Mouse (Mus musculus): ENCODE data around the gene Knstrn. TPM values are rescaled to one million over a fixed set of nuclear protein-coding genes. Genes with fewer than 3 reads are reported as not detected.

Gene Knstrn
- polyA plus RNA-seq, 1 experiment from 2014 or later = 195 TPM

DNA sequence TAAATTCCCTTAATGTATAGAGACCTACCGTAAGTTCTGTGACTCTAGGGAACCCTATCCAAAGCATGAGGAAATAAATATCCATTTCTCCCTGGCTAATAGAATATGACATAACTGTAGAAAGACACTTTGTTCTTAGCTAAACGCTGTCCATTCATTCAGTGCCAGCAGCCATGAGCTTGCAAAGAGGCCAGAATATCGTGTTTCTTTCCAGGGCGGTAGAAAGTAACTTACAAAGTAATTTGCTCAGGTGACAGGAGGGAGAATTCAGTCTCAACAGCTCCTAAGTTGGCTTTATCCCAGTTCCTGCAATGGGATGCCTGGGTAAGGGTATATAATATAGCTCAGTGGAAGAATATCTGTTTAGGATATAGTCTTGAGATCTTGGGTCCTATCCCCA is 10.6 kb downstream of the Knstrn start:
- Histone ChIP-seq H3K27ac (replicated peaks; ENCODE audit: low read depth, low read length) (no peak overlapping the region), H3K9ac (replicated peaks; ENCODE audit: low read length) (no peak overlapping the region), H3K4me2 (ENCODE audit: low read depth, low read length) (no peak overlapping the region), H3K9me3 (replicated peaks; ENCODE audit: control insufficient read depth, low read length) (no peaks in the 10 kb centered on the region), H3K4me1 (ENCODE audit: control insufficient read depth, insufficient read depth, low read length) (no peaks in the 10 kb centered on the region), H3K27me3 (ENCODE audit: control insufficient read depth, insufficient read depth, low read length) (no peaks in the 10 kb centered on the region), H3K36me3 (replicated peaks; ENCODE audit: control insufficient read depth, insufficient read depth, low read depth, low read length) (peaks cover 3% of the 10 kb centered on the region), H3K4me3 (ENCODE audit: low read depth, low read length) (no peak overlapping the region)
- ATAC-seq (replicated peaks; ENCODE audit: insufficient number of reproducible peaks, low FRiP score, low TSS enrichment, low read depth) (no peak), DNase-seq (ENCODE audit: low spot score) (no peak)
- WGBS = 95% methylated on average over 4 of the region's 4 CpGs

DNA sequence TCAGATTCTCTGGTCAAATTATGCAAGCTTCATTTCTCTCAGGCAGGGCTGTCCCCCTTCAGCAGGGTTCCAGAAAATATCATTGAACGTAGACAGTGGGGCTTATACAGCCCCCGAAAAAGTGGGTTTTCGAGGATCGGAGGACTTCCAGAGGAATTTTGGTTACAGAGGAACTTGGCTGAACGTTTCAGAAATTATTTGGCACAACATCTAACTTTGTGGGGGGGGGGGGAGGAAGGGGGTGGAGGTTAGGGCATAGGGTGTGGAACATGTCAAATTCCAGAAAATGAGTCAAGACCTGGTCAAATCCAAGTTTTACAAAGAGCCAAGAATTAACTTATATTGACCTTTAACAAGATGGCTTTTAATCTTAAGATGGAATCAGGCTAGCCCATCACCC is 15.3 kb downstream of the Knstrn start:
- Histone ChIP-seq H3K9ac (replicated peaks; ENCODE audit: low read length) (no peak overlapping the region), H3K4me3 (ENCODE audit: low read depth, low read length) (no peak overlapping the region)
- 97% methylated on average over 5 of the region's 5 CpGs for WGBS

DNA sequence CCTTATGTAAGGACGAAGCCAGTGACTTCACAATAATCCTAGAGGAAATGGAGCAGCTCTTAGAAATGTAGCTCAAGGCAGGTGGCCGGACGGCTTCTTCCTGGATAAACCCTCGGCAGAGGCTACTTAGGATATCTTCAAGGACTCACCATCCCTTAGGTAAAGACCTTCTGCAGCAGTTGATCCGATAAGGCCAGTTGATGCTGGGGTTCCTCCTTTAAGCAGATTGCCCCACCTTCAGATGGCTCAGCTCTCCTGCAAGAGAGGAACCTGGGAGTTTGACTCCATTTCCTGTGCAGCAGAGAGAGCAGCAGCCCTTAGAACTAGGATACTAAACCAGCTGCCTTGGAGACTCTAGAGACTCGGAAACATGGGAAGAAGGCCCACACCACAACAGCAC is 20.3 kb downstream of the Knstrn start:
- H3K36me3 ChIP-seq (replicated peaks; ENCODE audit: control insufficient read depth, insufficient read depth, low read depth, low read length) = peaks cover 2% of the 10 kb centered on the region
- no peak overlapping the region for H3K27ac ChIP-seq (replicated peaks; ENCODE audit: low read depth, low read length)
- no peaks in the 10 kb centered on the region for H3K4me1 ChIP-seq (ENCODE audit: control insufficient read depth, insufficient read depth, low read length)
- H3K27me3 ChIP-seq (ENCODE audit: control insufficient read depth, insufficient read depth, low read length) = no peaks in the 10 kb centered on the region
- H3K4me2 ChIP-seq (ENCODE audit: low read depth, low read length) = no peak overlapping the region
- H3K4me3 ChIP-seq (ENCODE audit: low read depth, low read length) = no peak overlapping the region
- H3K9ac ChIP-seq (replicated peaks; ENCODE audit: low read length) = no peak overlapping the region
- WGBS = 98% methylated on average over 6 of the region's 6 CpGs
- ATAC-seq (replicated peaks; ENCODE audit: insufficient number of reproducible peaks, low FRiP score, low TSS enrichment, low read depth) (no peak), DNase-seq (ENCODE audit: low spot score) (no peak)
- H3K9me3 ChIP-seq (replicated peaks; ENCODE audit: control insufficient read depth, low read length) = no peaks in the 10 kb centered on the region

More for the DNA sequence above, 15.3 kb downstream of the Knstrn start:
- no peaks in the 10 kb centered on the region for H3K9me3 ChIP-seq (replicated peaks; ENCODE audit: control insufficient read depth, low read length)
- H3K4me2 ChIP-seq (ENCODE audit: low read depth, low read length) = no peak overlapping the region
- ATAC-seq (replicated peaks; ENCODE audit: insufficient number of reproducible peaks, low FRiP score, low TSS enrichment, low read depth) (no peak), DNase-seq (ENCODE audit: low spot score) (no peak)
- no peaks in the 10 kb centered on the region for H3K4me1 ChIP-seq (ENCODE audit: control insufficient read depth, insufficient read depth, low read length)
- H3K36me3 ChIP-seq (replicated peaks; ENCODE audit: control insufficient read depth, insufficient read depth, low read depth, low read length) = peaks cover 5% of the 10 kb centered on the region
- H3K27me3 ChIP-seq (ENCODE audit: control insufficient read depth, insufficient read depth, low read length) = no peaks in the 10 kb centered on the region
- H3K27ac ChIP-seq (replicated peaks; ENCODE audit: low read depth, low read length) = no peak overlapping the region

DNA sequence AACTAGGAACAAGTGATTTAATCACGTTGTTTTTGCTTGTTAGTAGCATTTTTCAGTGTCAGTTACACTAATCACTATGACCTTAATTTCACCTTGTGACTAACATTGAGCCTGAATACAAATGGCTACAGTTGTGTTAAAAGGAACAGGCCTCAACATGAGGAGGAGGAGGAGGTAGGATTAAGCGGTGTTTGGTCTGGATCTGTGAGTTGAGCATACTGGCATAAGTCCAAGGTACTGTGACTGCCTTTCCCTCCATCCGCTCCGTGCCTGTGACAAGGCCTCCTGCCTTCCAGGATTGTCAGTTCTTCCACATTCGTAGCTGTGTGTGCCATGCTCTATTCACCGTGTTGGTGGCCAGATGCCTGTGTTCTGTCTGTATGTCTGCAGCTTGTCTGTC is 21.3 kb downstream of the Knstrn start:
- DNase-seq (ENCODE audit: low spot score) (no peak), ATAC-seq (replicated peaks; ENCODE audit: insufficient number of reproducible peaks, low FRiP score, low TSS enrichment, low read depth) (no peak)
- H3K27me3 ChIP-seq (ENCODE audit: control insufficient read depth, insufficient read depth, low read length) = no peaks in the 10 kb centered on the region
- no peak overlapping the region for H3K27ac ChIP-seq (replicated peaks; ENCODE audit: low read depth, low read length)
- no peaks in the 10 kb centered on the region for H3K4me1 ChIP-seq (ENCODE audit: control insufficient read depth, insufficient read depth, low read length)
- no peaks in the 10 kb centered on the region for H3K9me3 ChIP-seq (replicated peaks; ENCODE audit: control insufficient read depth, low read length)
- no peak overlapping the region for H3K4me2 ChIP-seq (ENCODE audit: low read depth, low read length)
- 89% methylated on average over 6 of the region's 6 CpGs for WGBS
- peaks cover 2% of the 10 kb centered on the region for H3K36me3 ChIP-seq (replicated peaks; ENCODE audit: control insufficient read depth, insufficient read depth, low read depth, low read length)
- H3K4me3 ChIP-seq (ENCODE audit: low read depth, low read length) = no peak overlapping the region
- no peak overlapping the region for H3K9ac ChIP-seq (replicated peaks; ENCODE audit: low read length)

DNA sequence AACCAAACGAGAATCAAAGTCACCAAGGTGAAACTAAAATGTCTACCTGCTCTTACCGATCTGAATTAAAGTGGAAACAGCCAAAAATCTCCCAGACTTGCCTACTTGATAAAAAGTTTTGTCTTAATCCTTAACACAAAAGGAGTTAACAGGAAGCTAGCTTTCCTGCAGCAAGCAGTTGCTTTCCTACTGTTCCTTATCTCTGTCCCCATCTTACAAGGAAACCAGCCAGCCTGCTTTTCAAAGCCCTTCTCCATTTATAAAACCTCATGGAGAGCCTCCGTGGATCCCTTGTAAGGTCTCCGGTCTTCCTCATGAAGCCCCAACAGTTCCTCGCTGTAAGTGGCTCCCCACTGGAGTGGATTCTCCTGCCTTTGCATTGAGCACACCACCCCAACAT is 24.5 kb downstream of the Knstrn start:
- H3K9ac ChIP-seq (replicated peaks; ENCODE audit: low read length) = no peak overlapping the region
- no peak for DNase-seq (ENCODE audit: low spot score)
- WGBS = 42% methylated on average over 5 of the region's 5 CpGs
- no peaks in the 10 kb centered on the region for H3K4me1 ChIP-seq (ENCODE audit: control insufficient read depth, insufficient read depth, low read length)
- ATAC-seq (replicated peaks; ENCODE audit: insufficient number of reproducible peaks, low FRiP score, low TSS enrichment, low read depth) = no peak
- H3K27me3 ChIP-seq (ENCODE audit: control insufficient read depth, insufficient read depth, low read length) = no peaks in the 10 kb centered on the region
- no peaks in the 10 kb centered on the region for H3K9me3 ChIP-seq (replicated peaks; ENCODE audit: control insufficient read depth, low read length)
- H3K4me3 ChIP-seq (ENCODE audit: low read depth, low read length) = no peak overlapping the region
- no peaks in the 10 kb centered on the region; the same call in none of the 2 replicates for H3K36me3 ChIP-seq (replicated peaks; ENCODE audit: control insufficient read depth, insufficient read depth, low read depth, low read length)
- no peak overlapping the region for H3K27ac ChIP-seq (replicated peaks; ENCODE audit: low read depth, low read length)
- H3K4me2 ChIP-seq (ENCODE audit: low read depth, low read length) = no peak overlapping the region

DNA sequence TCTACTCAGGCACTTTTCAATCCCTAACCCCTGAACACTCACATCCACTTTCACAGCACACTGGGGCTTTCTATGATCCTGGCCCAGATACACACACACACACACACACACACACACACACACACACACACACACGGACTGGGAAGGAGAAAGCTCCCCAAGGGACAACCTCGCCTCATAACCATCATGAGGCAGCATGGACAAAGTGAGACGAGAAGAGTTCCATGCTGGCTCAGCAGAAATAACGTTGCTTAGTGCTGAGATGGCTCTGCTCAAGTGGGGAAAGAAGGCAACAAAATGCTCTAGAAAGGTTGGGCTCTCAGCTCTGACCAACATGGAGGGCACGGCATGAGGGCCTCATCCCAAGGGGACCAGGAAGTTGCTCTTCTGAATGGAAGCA is 27.4 kb downstream of the Knstrn start:
- Histone ChIP-seq H3K4me3 (ENCODE audit: low read depth, low read length) (no peak overlapping the region), H3K27me3 (ENCODE audit: control insufficient read depth, insufficient read depth, low read length) (no peaks in the 10 kb centered on the region), H3K9ac (replicated peaks; ENCODE audit: low read length) (no peak overlapping the region), H3K4me2 (ENCODE audit: low read depth, low read length) (no peak overlapping the region), H3K36me3 (replicated peaks; ENCODE audit: control insufficient read depth, insufficient read depth, low read depth, low read length) (no peaks in the 10 kb centered on the region; the same call in 1 of the 2 replicates), H3K9me3 (replicated peaks; ENCODE audit: control insufficient read depth, low read length) (no peaks in the 10 kb centered on the region), H3K4me1 (ENCODE audit: control insufficient read depth, insufficient read depth, low read length) (no peaks in the 10 kb centered on the region), H3K27ac (replicated peaks; ENCODE audit: low read depth, low read length) (no peak overlapping the region)
- WGBS = 69% methylated on average over 5 of the region's 5 CpGs
- no peak for ATAC-seq (replicated peaks; ENCODE audit: insufficient number of reproducible peaks, low FRiP score, low TSS enrichment, low read depth)
- no peak for DNase-seq (ENCODE audit: low spot score)

DNA sequence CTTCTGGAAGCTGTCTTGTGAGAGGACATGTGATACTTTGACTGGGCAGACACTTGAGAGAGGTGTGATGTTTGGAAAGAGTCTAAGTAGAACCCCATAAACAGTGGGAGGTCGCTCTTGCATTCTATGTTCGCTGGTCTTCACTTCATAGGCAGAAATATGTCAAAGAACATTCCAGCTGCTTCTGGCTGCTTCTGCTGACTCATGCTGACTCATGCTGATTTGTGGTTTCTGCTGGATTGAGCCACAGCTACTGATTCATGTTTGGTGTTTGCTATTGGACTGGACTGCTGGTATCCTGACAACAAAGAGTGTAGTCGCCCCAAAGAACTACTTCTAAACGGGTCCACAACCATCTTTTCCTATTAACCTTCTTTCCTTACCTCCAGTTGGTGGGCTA is 28.0 kb downstream of the Knstrn start:
- no peaks in the 10 kb centered on the region for H3K9me3 ChIP-seq (replicated peaks; ENCODE audit: control insufficient read depth, low read length)
- H3K27me3 ChIP-seq (ENCODE audit: control insufficient read depth, insufficient read depth, low read length) = no peaks in the 10 kb centered on the region
- no peaks in the 10 kb centered on the region for H3K4me1 ChIP-seq (ENCODE audit: control insufficient read depth, insufficient read depth, low read length)
- ATAC-seq (replicated peaks; ENCODE audit: insufficient number of reproducible peaks, low FRiP score, low TSS enrichment, low read depth) (no peak), DNase-seq (ENCODE audit: low spot score) (no peak)
- no peak overlapping the region for H3K4me3 ChIP-seq (ENCODE audit: low read depth, low read length)
- H3K4me2 ChIP-seq (ENCODE audit: low read depth, low read length) = no peak overlapping the region
- H3K36me3 ChIP-seq (replicated peaks; ENCODE audit: control insufficient read depth, insufficient read depth, low read depth, low read length) = no peaks in the 10 kb centered on the region; the same call in 1 of the 2 replicates
- H3K9ac ChIP-seq (replicated peaks; ENCODE audit: low read length) = no peak overlapping the region
- WGBS = 82% methylated on average over 4 of the region's 4 CpGs
- H3K27ac ChIP-seq (replicated peaks; ENCODE audit: low read depth, low read length) = no peak overlapping the region

DNA sequence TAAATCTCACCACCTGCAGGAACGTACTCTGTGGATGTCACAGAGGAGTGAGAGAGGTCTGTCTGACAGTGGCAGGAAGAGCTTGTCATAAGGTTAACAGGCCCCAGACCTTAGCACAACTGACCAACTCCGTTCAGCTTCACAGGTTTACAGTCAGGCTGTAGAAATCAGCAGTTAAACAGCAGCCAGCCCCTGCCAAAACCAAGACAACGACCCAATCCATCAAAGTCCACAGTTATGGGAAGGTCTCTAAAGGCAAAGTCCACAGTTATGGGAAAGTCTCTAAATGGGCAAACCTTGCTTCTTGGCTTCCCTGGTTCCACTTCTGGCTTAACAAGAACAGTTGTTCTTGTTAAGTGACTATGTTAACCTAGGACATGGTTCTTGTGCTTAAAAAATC is 30.6 kb downstream of the Knstrn start:
- Histone ChIP-seq H3K27ac (replicated peaks; ENCODE audit: low read depth, low read length) (no peak overlapping the region), H3K27me3 (ENCODE audit: control insufficient read depth, insufficient read depth, low read length) (no peaks in the 10 kb centered on the region), H3K9ac (replicated peaks; ENCODE audit: low read length) (no peak overlapping the region), H3K36me3 (replicated peaks; ENCODE audit: control insufficient read depth, insufficient read depth, low read depth, low read length) (no peaks in the 10 kb centered on the region), H3K4me2 (ENCODE audit: low read depth, low read length) (no peak overlapping the region), H3K4me3 (ENCODE audit: low read depth, low read length) (no peak overlapping the region), H3K4me1 (ENCODE audit: control insufficient read depth, insufficient read depth, low read length) (no peaks in the 10 kb centered on the region), H3K9me3 (replicated peaks; ENCODE audit: control insufficient read depth, low read length) (no peaks in the 10 kb centered on the region)
- ATAC-seq (replicated peaks; ENCODE audit: insufficient number of reproducible peaks, low FRiP score, low TSS enrichment, low read depth) (no peak), DNase-seq (ENCODE audit: low spot score) (no peak)
- WGBS = 79% methylated on average over 3 of the region's 3 CpGs
